Mouse (Mus musculus) cerebellum, adult 2 months (tissue): ENCODE results near the gene Dvl1.

Experiments used
- CTCF ChIP-seq: fragments of 200-500 bp; IDR thresholded peaks from 2 replicates; pipeline ENCODE4 v1.5.1; 2011; ENCODE audit warnings: low read depth, mild to moderate bottlenecking, control low read depth, low read length, moderate library complexity, borderline replicate concordance; ENCODE audit not compliant: insufficient read depth
- POLR2A ChIP-seq: fragments of 200-500 bp; IDR thresholded peaks from 2 replicates; pipeline ENCODE4 v1.6.1; 2011; ENCODE audit warnings: low read length, control low read depth, borderline replicate concordance; ENCODE audit not compliant: insufficient read depth

- TF ChIP-seq POLR2A, result no peak
- TF ChIP-seq CTCF, result no peak
Measured at GRCm38 (mm10) chr4:155908751-155909150, 61.5 kb downstream of the Dvl1 start.
